Mouse (Mus musculus) cerebellum, adult 2 months (tissue): ENCODE measurements around the gene Ypel2.

Experiments used
- CTCF ChIP-seq: fragments of 200-500 bp; IDR thresholded peaks from 2 replicates; pipeline ENCODE4 v1.5.1; 2011; ENCODE audit warnings: low read depth, mild to moderate bottlenecking, control low read depth, low read length, moderate library complexity, borderline replicate concordance; ENCODE audit not compliant: insufficient read depth
- POLR2A ChIP-seq: fragments of 200-500 bp; IDR thresholded peaks from 2 replicates; pipeline ENCODE4 v1.6.1; 2011; ENCODE audit warnings: low read length, control low read depth, borderline replicate concordance; ENCODE audit not compliant: insufficient read depth

- TF ChIP-seq POLR2A (no peak), CTCF (no peak)
These were observed 29.3 kb upstream of the Ypel2 start for GRCm38 (mm10) chr11:87022765-87023164.
